Mouse (Mus musculus) spleen, adult 2 months (tissue): ENCODE results near the gene Trim2. TPM values are rescaled to one million over a fixed set of nuclear protein-coding genes. Genes with fewer than 3 reads are reported as not detected.

Experiments
- DNase-seq, 2 experiments: peaks; one replicate each; pipeline versions ENCODE4 v3.0.0 to v3.0.0-alpha.2; 2012 to 2021; ENCODE audit warnings: low spot score in 2 of 2, low read depth in 1 of 2
- H3K27ac ChIP-seq: fragments of 200-500 bp; 2 replicates; pipeline ENCODE4 v1.5.1; 2012; ENCODE audit warnings: low read length, inconsistent platforms; ENCODE audit not compliant: insufficient read depth
- H3K27me3 ChIP-seq: fragments of 200-500 bp; 2 replicates; pipeline ENCODE4 v1.6.1; 2012; ENCODE audit warnings: mild to moderate bottlenecking, moderate library complexity, low read length, inconsistent platforms; ENCODE audit not compliant: control insufficient read depth, insufficient read depth
- H3K36me3 ChIP-seq: fragments of 200-500 bp; 2 replicates; pipeline ENCODE4 v1.6.1; 2012; ENCODE audit warnings: mild to moderate bottlenecking, low read length, inconsistent platforms; ENCODE audit not compliant: control insufficient read depth, insufficient read depth
- H3K4me1 ChIP-seq: fragments of 200-500 bp; 2 replicates; pipeline ENCODE4 v1.6.1; 2011; ENCODE audit warnings: inconsistent platforms; ENCODE audit not compliant: control insufficient read depth, insufficient read depth, insufficient read length
- H3K4me3 ChIP-seq: fragments of 200-500 bp; 2 replicates; pipeline ENCODE4 v1.5.1; 2011; ENCODE audit warnings: mild to moderate bottlenecking, inconsistent platforms; ENCODE audit not compliant: insufficient read depth, insufficient read length; ENCODE audit errors: extremely low read depth
- CTCF ChIP-seq: fragments of 200-500 bp; IDR thresholded peaks from 2 replicates; pipeline ENCODE4 v1.5.1; 2011; ENCODE audit warnings: mild to moderate bottlenecking, inconsistent platforms; ENCODE audit not compliant: insufficient read depth, insufficient read length, insufficient replicate concordance; ENCODE audit errors: extremely low read depth
- POLR2A ChIP-seq: fragments of 200-500 bp; IDR thresholded peaks from 2 replicates; pipeline ENCODE4 v1.6.1; 2011; ENCODE audit warnings: low read depth, low read length, inconsistent platforms
- WGBS: fragments of 180-500 bp; shearing (Covaris S2); methylation state at CpG from one replicate; pipeline ENCODE4 v1.1.7; 2018; 5-methylcytosine and 5-hydroxymethylcytosine counted together
- polyA plus RNA-seq: library from polyadenylated mRNA; depleted of rRNA; stranded (reverse); fragments of >200 nt; gene quantifications from 2 replicates; pipeline ENCODE4 v1.2.3, GENCODE M21; 2012

The Trim2 gene
- polyA plus RNA-seq, 1 experiment, result 5.7 TPM

DNA sequence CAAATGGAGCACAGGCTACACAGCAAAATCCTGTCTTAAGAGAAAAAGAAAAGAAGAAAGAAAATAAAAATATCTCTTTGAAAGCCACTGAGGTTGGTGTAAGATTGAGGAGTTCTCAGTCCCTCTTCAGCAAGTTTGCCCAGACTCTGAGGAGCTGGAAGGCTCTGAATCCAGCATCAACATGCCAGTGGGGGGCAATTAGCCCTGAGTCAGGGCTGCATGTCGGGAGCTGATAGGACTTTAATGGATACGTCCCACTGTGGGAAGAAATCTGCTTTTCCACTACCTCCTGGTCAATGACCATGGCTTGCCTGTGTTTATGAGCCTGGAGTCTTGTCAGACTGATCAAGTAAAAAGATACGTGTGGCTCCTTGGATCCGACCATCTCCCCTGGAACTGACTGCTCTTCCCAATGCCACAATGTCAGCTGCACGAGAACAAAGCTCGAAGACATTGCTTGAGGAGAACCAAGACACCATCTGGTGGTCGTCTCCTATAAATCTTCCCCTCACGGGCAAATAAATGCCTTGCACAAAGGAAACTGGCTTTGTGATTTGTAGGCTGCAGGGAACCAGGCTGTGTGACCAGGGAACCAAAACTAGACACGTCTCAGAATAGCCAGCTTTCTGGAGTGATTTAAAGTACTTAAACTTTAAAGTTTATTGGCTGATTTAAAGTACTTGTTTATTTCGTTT, 39.9 kb upstream of the Trim2 start:
- H3K36me3 ChIP-seq, result no peaks in the 10 kb centered on the region
- no peak for TF ChIP-seq POLR2A
- TF ChIP-seq CTCF, result no peak
- H3K4me3 ChIP-seq, result no peak overlapping the region
- no peak overlapping the region for H3K27ac ChIP-seq
- no peak for DNase-seq
- H3K4me1 ChIP-seq, result peaks cover 8% of the 10 kb centered on the region; the same call in 1 of the 2 replicates
- H3K27me3 ChIP-seq, result no peaks in the 10 kb centered on the region
- 60% methylated on average over 10 of the region's 10 CpGs for WGBS

DNA sequence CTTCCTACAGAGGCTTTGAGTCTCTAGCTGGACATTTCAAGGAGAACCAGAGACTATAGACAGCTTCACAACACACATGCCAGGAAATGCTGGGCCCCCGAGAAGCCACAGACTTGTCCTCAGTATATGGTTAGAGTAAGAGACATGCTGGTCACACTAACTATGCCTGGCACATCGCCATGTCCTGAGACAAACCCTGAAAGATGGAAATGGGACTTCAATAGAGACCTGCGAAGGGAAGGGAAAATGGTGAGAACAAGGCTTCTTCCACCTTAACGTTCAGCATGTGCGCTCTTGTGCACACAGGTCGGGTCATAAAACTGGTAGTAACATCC, 38.9 kb upstream of the Trim2 start:
- no peak for DNase-seq
- TF ChIP-seq CTCF (no peak), POLR2A (no peak)
- WGBS, result 33% methylated on average over 6 of the region's 6 CpGs
- Histone ChIP-seq H3K4me1 (peaks cover 8% of the 10 kb centered on the region; the same call in 1 of the 2 replicates), H3K36me3 (no peaks in the 10 kb centered on the region), H3K27me3 (no peaks in the 10 kb centered on the region), H3K27ac (no peak overlapping the region), H3K4me3 (no peak overlapping the region)

DNA sequence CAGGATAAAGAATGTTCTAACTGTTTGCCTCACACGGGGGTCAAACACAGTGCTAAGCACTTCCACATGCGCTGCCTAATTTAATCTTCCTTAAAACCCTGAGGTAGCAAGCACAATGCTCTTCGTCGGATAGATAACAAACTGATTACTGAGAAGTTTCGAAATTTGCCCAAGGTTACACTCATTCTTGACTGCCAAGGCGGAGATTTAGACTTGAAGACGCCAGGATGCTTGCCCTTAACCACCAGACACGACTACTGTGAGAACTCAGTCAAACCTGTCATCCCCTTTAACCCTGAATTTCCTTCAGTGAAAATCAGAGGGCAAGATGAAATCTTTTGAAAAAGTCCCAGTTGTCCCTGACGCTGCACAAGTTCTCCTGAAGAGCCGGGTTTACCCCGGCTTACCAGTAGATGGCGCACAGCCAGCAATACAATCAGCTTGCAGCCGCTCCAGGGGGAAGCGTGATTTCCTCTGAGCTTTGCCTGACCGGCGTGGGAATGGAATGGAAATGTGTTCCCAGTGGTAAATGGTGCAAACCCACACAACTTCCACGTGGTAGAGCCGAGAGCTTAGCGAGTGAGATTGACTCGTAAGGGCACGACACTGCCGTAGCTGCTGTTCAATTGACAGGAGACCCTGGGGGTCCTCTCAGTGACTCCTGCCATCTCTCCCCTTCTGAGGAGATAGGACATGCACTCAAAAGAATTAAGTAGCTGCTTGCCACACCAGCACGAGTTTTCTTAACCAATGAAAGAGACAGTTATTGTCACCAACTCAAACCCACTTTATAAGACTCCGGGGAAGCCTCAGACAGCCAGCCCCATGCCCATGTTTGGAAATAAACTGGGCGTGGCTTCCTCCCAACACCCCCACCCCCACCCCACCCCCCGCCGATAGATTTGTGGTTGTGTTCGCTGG, 38.3 kb upstream of the Trim2 start:
- Histone ChIP-seq H3K27me3 (no peaks in the 10 kb centered on the region), H3K27ac (no peak overlapping the region)

DNA sequence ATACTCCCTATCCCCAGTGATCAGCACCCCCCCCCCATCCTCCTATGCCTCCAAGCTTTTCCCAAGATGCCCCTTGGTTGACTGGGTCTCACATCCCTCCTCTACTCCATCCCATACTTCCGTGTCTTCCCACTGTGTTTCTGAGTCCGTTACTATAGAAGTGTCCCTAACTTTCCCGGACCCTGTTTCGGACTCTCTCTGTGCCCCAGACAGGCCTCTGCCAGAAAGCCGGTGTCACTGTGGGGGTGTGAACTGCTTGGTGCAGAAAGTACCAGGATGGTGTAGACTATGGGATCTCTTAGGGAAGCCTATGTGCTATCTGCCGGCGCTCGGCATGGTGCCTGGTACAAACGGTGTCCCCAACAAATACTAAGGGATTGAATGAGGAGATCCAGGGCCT, 36.4 kb upstream of the Trim2 start:
- no peak overlapping the region for H3K27ac ChIP-seq
- TF ChIP-seq CTCF (no peak), POLR2A (no peak)
- H3K4me1 ChIP-seq, result peaks cover 7% of the 10 kb centered on the region; the same call in 1 of the 2 replicates
- no peaks in the 10 kb centered on the region for H3K27me3 ChIP-seq
- DNase-seq, result no peak
- H3K36me3 ChIP-seq, result no peaks in the 10 kb centered on the region
- 95% methylated on average over 9 of the region's 9 CpGs for whole genome bisulfite sequencing
- no peak overlapping the region for H3K4me3 ChIP-seq

More for the DNA sequence above, 38.3 kb upstream of the Trim2 start:
- DNase-seq, result peak; percentile 50 to 69
- Histone ChIP-seq H3K4me1 (peaks cover 8% of the 10 kb centered on the region; the same call in 1 of the 2 replicates), H3K36me3 (no peaks in the 10 kb centered on the region), H3K4me3 (peak overlapping the region; percentile 56)
- 9% methylated on average over 28 of the region's 28 CpGs for WGBS
- TF ChIP-seq CTCF (peak; percentile 74; the same call in 1 of the 2 replicates), POLR2A (no peak)

DNA sequence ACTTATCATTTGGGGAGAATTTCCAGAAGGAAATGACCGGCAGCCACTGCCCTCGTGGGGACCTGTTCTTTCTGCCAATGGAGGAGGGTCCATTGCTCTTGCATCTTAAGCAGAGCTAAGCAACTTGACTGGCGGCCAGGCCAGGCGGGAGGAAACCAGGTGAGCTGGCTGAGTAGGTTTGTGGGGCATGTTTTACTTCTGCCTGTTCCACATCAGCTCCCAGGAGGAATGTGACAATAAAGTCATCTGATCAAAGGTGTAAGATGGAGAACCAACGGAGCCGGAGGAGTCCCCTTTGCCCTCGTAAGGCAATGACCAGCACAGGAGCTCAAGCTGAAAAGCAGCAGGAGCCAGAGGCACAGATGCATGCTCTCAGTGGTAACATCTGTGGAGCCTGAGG, 35.1 kb upstream of the Trim2 start:
- WGBS, result 92% methylated on average over 7 of the region's 7 CpGs
- H3K27ac ChIP-seq, result no peak overlapping the region
- TF ChIP-seq POLR2A, result no peak
- TF ChIP-seq CTCF, result no peak
- no peak for DNase-seq
- no peaks in the 10 kb centered on the region for H3K27me3 ChIP-seq
- H3K4me1 ChIP-seq, result peaks cover 4% of the 10 kb centered on the region; the same call in 1 of the 2 replicates
- no peak overlapping the region for H3K4me3 ChIP-seq
- H3K36me3 ChIP-seq, result no peaks in the 10 kb centered on the region

DNA sequence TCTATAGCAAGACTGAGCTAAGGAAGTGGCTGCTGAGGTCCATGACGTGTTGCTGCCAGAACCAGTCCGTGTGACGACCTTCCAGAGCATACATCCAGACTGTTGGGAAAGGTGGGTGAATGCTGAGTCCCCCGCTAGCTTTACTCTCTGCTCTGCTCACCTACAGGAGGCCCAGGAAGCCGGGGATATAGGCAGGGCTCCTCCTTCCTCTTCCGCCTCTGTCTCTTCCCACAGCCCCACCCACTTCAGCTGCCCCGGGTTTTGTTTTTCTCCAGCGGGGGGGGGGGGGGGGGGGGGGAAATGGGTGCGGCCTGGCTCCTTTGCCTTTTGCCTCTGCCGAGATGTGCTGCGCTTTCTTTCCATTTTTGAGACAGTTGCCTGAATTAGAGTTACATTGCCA, 30.9 kb upstream of the Trim2 start:
- Histone ChIP-seq H3K4me3 (peak overlapping the region; percentile 39; the same call in 1 of the 2 replicates), H3K4me1 (peaks cover 7% of the 10 kb centered on the region; the same call in 1 of the 2 replicates), H3K27me3 (no peaks in the 10 kb centered on the region), H3K27ac (peak overlapping the region; percentile 24; the same call in 1 of the 2 replicates), H3K36me3 (no peaks in the 10 kb centered on the region)
- WGBS, result 7% methylated on average over 11 of the region's 11 CpGs
- peak; percentile 28 to 52 for DNase-seq
- peak; percentile 13; the same call in 1 of the 2 replicates for TF ChIP-seq POLR2A
- no peak for TF ChIP-seq CTCF
